Mouse (Mus musculus) heart, embryonic 16.5 days (tissue): ENCODE results near the gene Impad1. TPM values are rescaled to one million over a fixed set of nuclear protein-coding genes. Genes with fewer than 3 reads are reported as not detected.

Source experiments
- ATAC-seq: fragments of 200-750 bp; cut with Nextera tagmentation; replicated peaks from 2 replicates; pipeline ENCODE4 v1.8.0; 2017; ENCODE audit warnings: moderate number of reproducible peaks; ENCODE audit not compliant: insufficient read depth, low FRiP score; ENCODE audit errors: extremely low read depth
- H3K27ac ChIP-seq: fragments of 300-500 bp; sonication (generic); 2 replicates; pipeline ENCODE4 v1.5.1; 2014; ENCODE audit warnings: mild to moderate bottlenecking, low read length, control low read depth, moderate library complexity
- H3K27me3 ChIP-seq: fragments of 300-500 bp; sonication (generic); 2 replicates; pipeline ENCODE4 v1.6.1; 2014; ENCODE audit warnings: low read length, mixed read lengths; ENCODE audit not compliant: control insufficient read depth, insufficient read depth
- H3K36me3 ChIP-seq: fragments of 300-500 bp; sonication (generic); 2 replicates; pipeline ENCODE4 v1.6.1; 2014; ENCODE audit not compliant: control insufficient read depth, insufficient read depth
- H3K4me1 ChIP-seq: fragments of 300-500 bp; sonication (generic); 2 replicates; pipeline ENCODE4 v1.6.1; 2014; ENCODE audit warnings: low read length, mixed read lengths; ENCODE audit not compliant: control insufficient read depth, insufficient read depth
- H3K4me2 ChIP-seq: fragments of 300-500 bp; sonication (generic); 2 replicates; pipeline ENCODE4 v1.6.1; 2014; ENCODE audit warnings: low read depth, mild to moderate bottlenecking, control low read depth, low read length
- H3K4me3 ChIP-seq: fragments of 300-500 bp; sonication (generic); 2 replicates; pipeline ENCODE4 v1.5.1; 2014; ENCODE audit warnings: mild to moderate bottlenecking, control low read depth, low read length
- H3K9ac ChIP-seq: fragments of 300-500 bp; sonication (generic); 2 replicates; pipeline ENCODE4 v1.6.1; 2014; ENCODE audit warnings: low read length, control low read depth
- H3K9me3 ChIP-seq: fragments of 300-500 bp; sonication (generic); replicated peaks from 2 replicates; pipeline ENCODE4 v1.6.1; 2016; ENCODE audit warnings: low read length; ENCODE audit not compliant: control insufficient read depth
- WGBS: fragments of 180-500 bp; shearing (Covaris S2); extraction: QIAGEN DNeasy Blood & Tissue Kit; methylation state at CpG from one replicate; pipeline ENCODE4 v1.1.7; 2014; 5-methylcytosine and 5-hydroxymethylcytosine counted together
- polyA plus RNA-seq: library from polyadenylated mRNA; unstranded; fragments of >200 nt; fragmentation: Nextera tagmentation; extraction: Ambion mirVana; gene quantifications from 2 replicates; pipeline ENCODE4 v1.2.1, GENCODE M21; 2015

Gene Impad1
- polyA plus RNA-seq, 1 experiment from 2014 or later, result 21.9 TPM

DNA sequence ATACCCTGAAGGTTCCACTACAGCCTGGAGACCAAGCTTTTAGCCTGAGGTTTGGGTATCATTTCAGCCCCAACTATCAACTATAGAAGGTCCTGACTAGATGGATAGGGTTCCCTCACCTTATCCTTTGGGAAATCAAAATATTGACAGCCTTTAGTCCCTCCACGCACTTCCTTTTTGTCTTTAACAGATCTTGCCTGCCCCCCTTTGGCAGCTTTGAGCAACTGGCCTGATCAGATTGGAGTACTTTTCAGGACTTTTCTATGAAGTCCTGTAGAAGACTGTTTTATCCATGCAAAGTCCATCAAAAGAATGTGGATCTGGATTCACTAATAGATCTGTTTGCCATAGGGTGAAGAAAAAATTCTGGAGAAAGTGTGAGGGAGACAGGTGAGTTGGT is 71.1 kb downstream of the Impad1 start:
- Histone ChIP-seq H3K4me2 (no peak overlapping the region), H3K27ac (no peak overlapping the region), H3K9me3 (no peaks in the 10 kb centered on the region), H3K36me3 (no peaks in the 10 kb centered on the region), H3K9ac (no peak overlapping the region), H3K4me3 (no peak overlapping the region), H3K27me3 (no peaks in the 10 kb centered on the region), H3K4me1 (no peaks in the 10 kb centered on the region)
- ATAC-seq, result no peak
- WGBS, result 34% methylated on average over 1 of the region's 1 CpGs

DNA sequence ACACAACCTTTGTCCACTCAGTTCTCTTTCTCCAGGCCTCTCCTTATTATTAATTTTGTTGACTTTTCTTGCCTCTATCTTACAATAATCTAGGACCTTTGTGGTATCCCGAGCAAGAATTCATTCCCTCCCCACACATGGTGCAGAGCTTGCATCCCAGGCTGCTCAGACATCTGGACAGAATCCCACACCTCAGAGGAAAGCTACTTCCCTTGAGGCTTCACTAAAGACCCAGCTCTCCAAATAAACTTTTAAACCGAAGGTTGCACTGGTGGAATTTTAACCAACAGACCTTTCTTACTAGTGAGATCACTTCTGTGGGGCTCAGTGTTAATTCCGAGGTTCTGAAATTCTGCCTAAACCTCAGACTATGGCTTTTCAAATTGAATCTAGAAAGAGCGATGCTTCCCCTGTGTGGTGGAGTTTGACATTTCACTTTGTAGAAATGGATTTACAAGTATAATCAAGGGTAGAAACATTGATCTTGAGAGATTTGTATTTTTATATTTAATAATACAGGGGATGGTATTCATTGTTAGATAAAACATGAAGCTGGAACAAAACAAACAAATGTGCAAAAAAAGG is 75.3 kb downstream of the Impad1 start:
- 51% methylated on average over 4 of the region's 4 CpGs for WGBS
- Histone ChIP-seq H3K9ac (no peak overlapping the region), H3K4me1 (no peaks in the 10 kb centered on the region), H3K36me3 (no peaks in the 10 kb centered on the region), H3K27ac (no peak overlapping the region), H3K9me3 (no peaks in the 10 kb centered on the region), H3K4me3 (no peak overlapping the region), H3K4me2 (no peak overlapping the region), H3K27me3 (no peaks in the 10 kb centered on the region)
- ATAC-seq, result no peak
